Mouse (Mus musculus) liver, embryonic 11.5 days (tissue): Measurements from ENCODE around the gene Usp21. TPM values are rescaled to one million over a fixed set of nuclear protein-coding genes. Genes with fewer than 3 reads are reported as not detected.
A peak's percentile ranks its signal among the peaks of the same experiment; 100 is the strongest.

Experiments
- ATAC-seq: fragments of 200-750 bp; cut with Nextera tagmentation; replicated peaks from 2 replicates; pipeline ENCODE4 v1.8.0; 2017; ENCODE audit warnings: moderate number of reproducible peaks, mild to moderate bottlenecking, moderate TSS enrichment, moderate library complexity; ENCODE audit not compliant: low FRiP score
- DNase-seq: peaks from one replicate; pipeline ENCODE4 v3.0.0-alpha.2; 2017; ENCODE audit warnings: low spot score
- H3K27ac ChIP-seq: fragments of 300-500 bp; sonication (generic); 2 replicates; pipeline ENCODE4 v1.5.1; 2014; ENCODE audit warnings: mild to moderate bottlenecking, low read depth, low read length, control low read depth
- H3K27me3 ChIP-seq: fragments of 300-500 bp; sonication (generic); replicated peaks from 2 replicates; pipeline ENCODE4 v1.6.1; 2014; ENCODE audit warnings: low read length, mixed read lengths; ENCODE audit not compliant: control insufficient read depth, insufficient read depth
- H3K36me3 ChIP-seq: fragments of 300-500 bp; sonication (generic); 2 replicates; pipeline ENCODE4 v1.6.1; 2014; ENCODE audit warnings: mild to moderate bottlenecking, low read length, moderate library complexity, mixed read lengths; ENCODE audit not compliant: control insufficient read depth, insufficient read depth
- H3K4me1 ChIP-seq: fragments of 300-500 bp; sonication (generic); replicated peaks from 2 replicates; pipeline ENCODE4 v1.6.1; 2014; ENCODE audit warnings: low read length, mixed read lengths; ENCODE audit not compliant: control insufficient read depth, insufficient read depth
- H3K4me2 ChIP-seq: fragments of 300-500 bp; sonication (generic); 2 replicates; pipeline ENCODE4 v1.6.1; 2014; ENCODE audit warnings: mild to moderate bottlenecking, control low read depth, moderate library complexity
- H3K4me3 ChIP-seq: fragments of 300-500 bp; sonication (generic); 2 replicates; pipeline ENCODE4 v1.5.1; 2014; ENCODE audit warnings: low read depth, low read length, control low read depth
- H3K9ac ChIP-seq: fragments of 300-500 bp; sonication (generic); 2 replicates; pipeline ENCODE4 v1.6.1; 2014; ENCODE audit warnings: low read depth, low read length, control low read depth
- H3K9me3 ChIP-seq: fragments of 300-500 bp; sonication (generic); 2 replicates; pipeline ENCODE4 v1.6.1; 2016; ENCODE audit warnings: low read length, inconsistent platforms, mixed read lengths; ENCODE audit not compliant: control insufficient read depth
- WGBS: fragments of 180-500 bp; shearing (Covaris S2); extraction: QIAGEN DNeasy Blood & Tissue Kit; methylation state at CpG from one replicate; pipeline ENCODE4 v1.1.7; 2014; 5-methylcytosine and 5-hydroxymethylcytosine counted together
- polyA plus RNA-seq: library from polyadenylated mRNA; unstranded; fragments of >200 nt; fragmentation: Nextera tagmentation; extraction: Ambion mirVana; gene quantifications from 2 replicates; pipeline ENCODE4 v1.2.1, GENCODE M21; 2014

Usp21 gene
- polyA plus RNA-seq, 1 experiment from 2014 or later: 53.1 TPM

DNA sequence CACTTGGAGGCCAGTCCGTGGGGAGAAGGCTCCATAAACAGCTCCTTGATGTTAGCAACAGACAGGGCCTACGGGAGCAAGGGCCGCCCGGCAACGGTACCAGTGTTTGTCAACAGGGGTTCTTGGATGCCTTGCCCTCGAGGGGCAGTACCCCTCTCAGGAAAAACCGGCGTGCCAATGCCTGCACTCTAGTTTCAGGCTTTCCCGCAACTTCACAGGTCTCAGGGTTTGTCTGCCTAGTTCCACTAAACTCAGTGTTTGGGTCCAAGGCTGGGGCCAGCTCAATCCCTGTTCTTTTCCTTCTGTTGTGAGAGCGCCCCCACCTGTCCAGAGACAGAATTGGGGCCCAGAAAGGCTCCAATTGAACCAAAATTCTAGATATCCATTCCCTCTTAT, 6.3 kb downstream of the Usp21 start:
- WGBS: 2% methylated on average over 10 of the region's 10 CpGs
- H3K4me1 ChIP-seq: peaks cover 8% of the 10 kb centered on the region
- peak; percentile 86 for DNase-seq

DNA sequence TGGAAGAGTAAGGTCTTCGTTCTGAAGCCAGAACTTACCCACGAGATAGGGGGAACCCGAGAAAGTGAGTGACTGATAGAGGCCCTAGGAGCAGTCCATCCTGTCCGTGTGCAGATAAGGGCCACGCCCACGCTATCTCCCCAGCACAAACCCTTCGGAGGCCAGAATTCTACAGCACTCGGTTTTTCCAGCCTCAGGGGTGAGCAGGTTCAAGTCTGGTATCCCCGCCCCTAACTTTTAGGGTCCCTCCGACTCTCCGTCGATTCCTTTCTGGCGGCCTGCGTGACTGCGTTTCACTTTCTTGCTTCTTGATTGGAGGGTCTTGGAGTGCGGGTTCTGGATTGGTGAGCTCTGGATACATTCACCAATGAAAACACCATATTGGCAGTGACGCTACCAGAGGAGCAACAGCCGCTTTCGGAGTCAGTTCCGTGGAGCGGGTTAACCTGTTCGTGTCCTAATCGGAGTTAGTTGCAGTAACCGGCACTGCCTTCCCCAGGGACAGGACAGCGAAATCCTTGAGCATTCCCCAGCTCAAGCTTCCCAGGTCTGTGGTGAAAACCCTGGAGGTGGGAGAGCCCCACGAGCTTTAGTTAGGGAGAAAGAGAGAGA, 6.8 kb downstream of the Usp21 start, which contains the start of gene Ppox:
Gene Ppox, minus strand, starts transcription at position 271 of the 612 bp plus-strand sequence.
- under 1% methylated on average over 26 of the region's 26 CpGs for WGBS
- Histone ChIP-seq H3K4me3 (peak within 1 kb of the TSS; percentile 76), H3K4me1 (peaks cover 6% of the 10 kb centered on the region)

More for the DNA sequence above, 6.3 kb downstream of the Usp21 start:
- no peaks in the 10 kb centered on the region for H3K27me3 ChIP-seq
- H3K9me3 ChIP-seq: no peaks in the 10 kb centered on the region
- H3K4me3 ChIP-seq: peak overlapping the region; percentile 76
- peak; percentile 37 for ATAC-seq
- peaks cover 36% of the 10 kb centered on the region for H3K36me3 ChIP-seq
- H3K27ac ChIP-seq: peak overlapping the region; percentile 99
- H3K4me2 ChIP-seq: peak overlapping the region; percentile 69
- H3K9ac ChIP-seq: peak overlapping the region; percentile 93

DNA sequence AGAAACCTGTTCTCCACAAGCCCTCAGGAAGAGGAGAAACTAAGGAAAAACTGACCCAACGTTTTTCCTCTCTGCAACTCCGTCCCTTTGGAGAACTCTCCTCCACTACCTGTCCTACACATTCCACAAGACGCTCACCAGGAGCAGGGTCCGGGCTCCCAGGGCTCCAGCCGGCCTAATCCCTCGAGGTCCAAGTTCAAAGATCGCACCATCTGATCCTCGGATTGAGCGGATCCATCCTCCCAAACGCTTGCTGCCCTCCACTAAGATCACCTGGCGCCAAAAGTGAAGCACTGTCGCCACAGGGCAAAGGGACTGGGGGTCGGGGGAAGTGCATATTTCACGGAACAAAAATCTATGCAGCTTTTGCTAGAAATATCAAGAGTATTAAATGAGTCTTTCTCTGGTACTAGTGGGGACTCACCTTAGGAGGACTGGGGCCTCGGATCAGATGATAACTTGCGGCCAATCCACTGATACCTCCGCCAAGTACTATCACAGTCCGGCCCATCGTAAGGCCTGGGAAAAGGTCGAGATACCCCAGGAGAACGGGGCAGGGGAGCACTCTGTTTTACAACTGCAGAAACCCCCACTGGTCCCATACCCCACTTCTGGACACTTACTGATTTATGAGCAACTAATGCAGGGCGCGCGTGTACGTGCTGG, 7.4 kb downstream of the Usp21 start:
- peaks cover 35% of the 10 kb centered on the region for H3K36me3 ChIP-seq
- DNase-seq: no peak

More for the DNA sequence above, 6.8 kb downstream of the Usp21 start, which contains the start of gene Ppox:
- ATAC-seq (peak; percentile 96), DNase-seq (peak; percentile 89)
- Histone ChIP-seq H3K36me3 (peaks cover 35% of the 10 kb centered on the region), H3K4me2 (peak within 1 kb of the TSS; percentile 69), H3K9me3 (no peaks in the 10 kb centered on the region), H3K27me3 (no peaks in the 10 kb centered on the region), H3K9ac (peak within 1 kb of the TSS; percentile 94), H3K27ac (peak within 1 kb of the TSS; percentile 99)

DNA sequence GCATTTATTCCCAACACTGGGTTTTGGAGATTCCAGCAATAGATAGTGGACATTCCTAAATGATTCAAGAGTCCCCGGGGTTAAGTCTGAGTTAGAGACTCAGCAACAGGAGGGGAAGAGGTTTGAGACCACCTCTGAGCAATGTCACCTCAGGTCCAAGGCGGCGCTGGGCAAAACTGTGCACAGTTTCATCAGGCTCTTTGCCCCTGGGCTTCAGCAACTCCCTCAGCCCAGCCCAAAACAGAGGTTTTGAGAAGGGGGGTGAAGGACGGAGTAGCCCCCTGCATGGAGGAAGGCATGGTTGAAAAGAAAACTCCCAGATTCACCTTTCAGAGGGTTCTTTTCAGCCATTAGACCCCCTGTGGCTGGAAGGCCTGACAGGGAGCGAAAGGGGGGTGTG, 8.1 kb downstream of the Usp21 start:
- no peaks in the 10 kb centered on the region for H3K9me3 ChIP-seq
- peaks cover 6% of the 10 kb centered on the region; the same call in 1 of the 2 replicates for H3K4me1 ChIP-seq
- DNase-seq (peak; percentile 29), ATAC-seq (no peak)
- H3K27me3 ChIP-seq: no peaks in the 10 kb centered on the region
- peak overlapping the region; percentile 76 for H3K4me3 ChIP-seq
- peak overlapping the region; percentile 63 for H3K4me2 ChIP-seq
- peaks cover 36% of the 10 kb centered on the region for H3K36me3 ChIP-seq
- H3K27ac ChIP-seq: peak overlapping the region; percentile 99
- WGBS: 56% methylated on average over 5 of the region's 5 CpGs
- peak overlapping the region; percentile 94 for H3K9ac ChIP-seq

More for the DNA sequence above, 7.4 kb downstream of the Usp21 start:
- Histone ChIP-seq H3K4me3 (peak overlapping the region; percentile 76), H3K9me3 (no peaks in the 10 kb centered on the region), H3K9ac (peak overlapping the region; percentile 94), H3K4me2 (peak overlapping the region; percentile 63), H3K27ac (peak overlapping the region; percentile 99), H3K4me1 (peaks cover 6% of the 10 kb centered on the region; the same call in 1 of the 2 replicates), H3K27me3 (no peaks in the 10 kb centered on the region)
- WGBS: 1% methylated on average over 25 of the region's 25 CpGs
- peak; percentile 53 for ATAC-seq

DNA sequence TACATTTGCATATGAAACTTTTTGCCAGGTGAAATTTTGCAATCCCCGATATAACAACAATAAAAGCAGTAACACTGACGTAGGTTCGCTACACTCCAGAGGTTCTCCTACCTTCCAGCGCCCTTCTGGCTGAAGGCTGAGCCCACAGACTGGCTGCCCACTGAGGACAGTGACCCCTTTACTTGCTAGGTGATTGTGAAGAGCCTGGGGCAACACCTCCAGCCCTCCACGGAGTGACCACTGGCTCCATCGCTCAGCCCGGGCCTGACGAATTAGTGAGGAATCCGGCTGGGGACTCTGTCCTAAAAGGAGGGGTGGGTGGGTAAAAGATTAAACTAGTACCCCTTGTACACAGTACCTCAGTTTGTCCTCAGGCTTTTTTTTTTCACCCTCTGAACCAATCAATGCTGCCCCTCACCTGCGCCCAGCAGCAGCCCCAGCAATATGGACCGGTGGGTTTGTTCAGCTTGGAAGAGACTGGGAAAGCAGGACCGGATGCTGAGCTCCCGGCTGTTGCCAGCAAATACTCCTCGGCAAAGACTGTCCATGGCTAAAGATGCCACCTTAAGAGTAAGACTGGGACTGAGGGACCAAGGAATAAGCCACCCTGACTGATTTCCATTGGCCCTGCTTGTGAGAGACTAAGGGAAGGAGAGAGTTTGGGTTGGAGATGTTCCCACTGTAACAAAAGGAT, 8.6 kb downstream of the Usp21 start:
- Histone ChIP-seq H3K27ac (no peak overlapping the region), H3K9ac (peak overlapping the region; percentile 94)

DNA sequence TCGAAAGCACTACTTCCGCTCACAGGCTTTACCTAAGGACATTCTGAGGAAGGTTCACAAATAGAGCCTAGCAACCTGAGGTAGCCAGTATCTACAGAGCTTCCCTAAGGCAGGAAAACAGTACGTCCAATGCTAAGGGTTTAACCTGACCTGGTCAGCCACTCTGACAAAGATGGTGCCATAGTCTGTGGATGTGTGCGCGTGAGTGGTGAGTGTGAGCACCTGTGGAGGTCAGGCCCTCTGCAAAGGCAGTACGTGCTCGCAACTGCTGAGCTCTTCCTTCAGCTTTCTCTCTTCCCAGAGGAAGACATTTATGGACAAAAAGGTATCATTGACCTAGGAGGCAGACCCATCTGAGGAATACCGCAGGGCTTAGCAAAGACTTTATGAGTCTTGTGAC, 9.4 kb downstream of the Usp21 start:
- DNase-seq: no peak
- Histone ChIP-seq H3K9me3 (no peaks in the 10 kb centered on the region), H3K36me3 (peaks cover 38% of the 10 kb centered on the region), H3K4me2 (peak overlapping the region; percentile 63), H3K4me3 (peak overlapping the region; percentile 76), H3K9ac (peak overlapping the region; percentile 28; the same call in 1 of the 2 replicates), H3K27ac (no peak overlapping the region), H3K27me3 (no peaks in the 10 kb centered on the region), H3K4me1 (peaks cover 6% of the 10 kb centered on the region; the same call in 1 of the 2 replicates)
- no peak for ATAC-seq
- 95% methylated on average over 8 of the region's 8 CpGs for WGBS

More for the DNA sequence above, 8.6 kb downstream of the Usp21 start:
- peaks cover 6% of the 10 kb centered on the region; the same call in 1 of the 2 replicates for H3K4me1 ChIP-seq
- no peak for ATAC-seq
- peak; percentile 28 for DNase-seq
- WGBS: 83% methylated on average over 14 of the region's 14 CpGs
- no peaks in the 10 kb centered on the region for H3K27me3 ChIP-seq
- H3K4me2 ChIP-seq: peak overlapping the region; percentile 63
- H3K9me3 ChIP-seq: no peaks in the 10 kb centered on the region
- H3K4me3 ChIP-seq: peak overlapping the region; percentile 76
- peaks cover 38% of the 10 kb centered on the region for H3K36me3 ChIP-seq

DNA sequence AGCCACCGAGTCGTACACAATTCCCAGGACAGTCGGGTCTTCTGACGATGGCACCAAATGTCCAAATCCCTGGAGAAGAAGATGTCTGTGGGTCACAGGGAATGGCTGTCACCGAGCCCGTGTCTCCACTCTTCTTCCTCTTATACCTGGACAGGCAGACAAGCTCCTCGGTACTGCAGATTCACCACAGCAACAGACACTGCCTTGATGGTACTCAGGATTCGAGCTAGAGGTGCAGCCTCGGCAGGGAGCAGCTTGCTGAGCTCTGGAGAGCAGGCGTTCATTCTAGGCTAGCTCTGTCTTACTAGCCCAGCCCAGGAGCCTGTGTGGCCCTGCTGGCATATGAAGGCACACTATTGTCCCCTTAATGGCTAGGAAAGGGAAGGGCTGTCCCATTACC, 10.1 kb downstream of the Usp21 start:
- Histone ChIP-seq H3K27ac (no peak overlapping the region), H3K27me3 (no peaks in the 10 kb centered on the region), H3K4me3 (0 out of 2 replicates have a peak overlapping the region, but pooled peaks have one; percentile 17), H3K36me3 (peaks cover 41% of the 10 kb centered on the region), H3K4me1 (peaks cover 6% of the 10 kb centered on the region; the same call in 1 of the 2 replicates), H3K9me3 (no peaks in the 10 kb centered on the region), H3K9ac (no peak overlapping the region), H3K4me2 (peak overlapping the region; percentile 63)
- no peak for DNase-seq
- ATAC-seq: no peak
- WGBS: 87% methylated on average over 10 of the region's 10 CpGs

DNA sequence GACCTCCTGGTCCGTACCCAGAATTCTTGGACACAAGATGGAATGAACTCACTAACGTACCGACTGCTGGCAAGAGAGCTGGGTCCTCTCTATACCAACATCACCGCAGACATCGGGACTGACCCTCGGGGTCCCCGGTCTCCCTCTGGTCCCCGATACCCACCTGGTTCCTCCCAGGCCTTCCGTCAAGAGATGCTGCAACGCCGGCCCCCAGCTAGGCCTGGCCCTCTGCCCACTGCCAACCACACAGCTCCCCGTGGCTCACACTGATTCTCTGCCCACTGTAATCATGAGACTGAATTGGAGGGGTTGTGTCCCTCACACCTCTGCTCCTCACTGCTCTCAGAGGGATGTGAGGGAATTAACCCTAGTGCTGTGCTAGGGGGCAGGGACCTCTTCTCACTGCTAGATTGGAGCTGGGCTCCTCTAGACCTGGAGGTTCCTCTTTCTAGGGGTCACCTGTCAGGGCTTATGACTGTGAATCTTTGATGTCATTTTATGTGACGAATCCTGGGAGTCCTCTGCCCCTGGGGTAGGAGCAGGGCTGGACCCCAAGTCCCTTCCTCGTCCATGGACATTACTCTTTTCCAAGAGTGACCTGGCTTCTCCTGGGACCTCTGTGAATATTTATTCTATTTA, 11.6 kb downstream of the Usp21 start:
- ATAC-seq (no peak), DNase-seq (no peak)
- Histone ChIP-seq H3K27me3 (no peaks in the 10 kb centered on the region), H3K9me3 (no peaks in the 10 kb centered on the region), H3K36me3 (peaks cover 45% of the 10 kb centered on the region), H3K27ac (no peak overlapping the region), H3K4me3 (no peak overlapping the region), H3K4me2 (no peak overlapping the region), H3K4me1 (peaks cover 8% of the 10 kb centered on the region), H3K9ac (no peak overlapping the region)
- WGBS: 92% methylated on average over 14 of the region's 14 CpGs
